Mouse (Mus musculus): ENCODE results near the gene Cdk8. TPM values are rescaled to one million over a fixed set of nuclear protein-coding genes. Genes with fewer than 3 reads are reported as not detected.

Cdk8 gene
- polyA plus RNA-seq, 1 experiment from 2014 or later = 41.5 TPM

DNA sequence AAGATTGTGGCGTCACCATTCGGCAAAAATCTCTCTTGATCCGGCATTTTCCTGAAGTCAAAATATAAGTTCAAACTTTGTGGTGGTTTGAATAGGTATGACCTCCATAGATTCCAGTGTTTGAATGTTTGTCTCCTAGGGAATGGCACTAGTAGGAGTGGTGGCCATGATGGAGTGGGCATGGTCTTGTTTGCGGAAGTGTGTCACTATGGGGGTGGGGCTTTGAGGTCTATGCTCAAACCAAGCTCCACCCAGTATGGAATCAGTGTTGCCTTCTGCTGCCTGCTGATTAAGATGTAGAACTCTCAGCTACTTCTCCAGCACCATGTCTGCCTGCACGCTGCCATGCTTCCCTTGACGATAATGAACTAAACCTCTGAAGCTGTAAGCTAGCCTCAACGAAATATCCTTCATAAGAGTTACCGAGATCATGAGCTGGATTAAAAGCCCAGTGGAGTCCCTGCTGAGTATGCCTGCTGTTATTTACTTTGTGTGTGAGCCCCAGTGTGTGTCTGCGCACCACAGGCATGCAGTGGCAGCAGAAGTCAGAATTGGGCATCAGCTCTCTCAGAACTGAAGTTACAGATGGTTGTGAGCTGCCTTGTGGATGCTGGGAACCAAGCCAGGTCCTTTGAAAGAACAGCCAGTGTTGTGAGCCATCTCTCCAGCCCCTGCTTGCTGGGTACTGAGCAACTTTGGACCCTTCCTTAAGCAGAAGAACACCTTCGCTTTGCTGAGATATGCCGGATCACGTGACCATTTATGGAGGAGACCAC, 114.1 kb downstream of the Cdk8 start:
- no peak for DNase-seq (ENCODE audit: low spot score)
- Histone ChIP-seq H3K36me3 (ENCODE audit: control insufficient read depth, insufficient read depth, low read length) (no peaks in the 10 kb centered on the region), H3K4me2 (ENCODE audit: low read depth, low read length, severe bottlenecking) (no peak overlapping the region), H3K4me3 (ENCODE audit: low read depth, low read length) (no peak overlapping the region), H3K27me3 (ENCODE audit: control insufficient read depth, insufficient read depth, low read length) (no peaks in the 10 kb centered on the region), H3K27ac (ENCODE audit: low read depth, low read length) (no peak overlapping the region), H3K9ac (ENCODE audit: low read length) (no peak overlapping the region), H3K9me3 (ENCODE audit: control insufficient read depth, low read length) (no peaks in the 10 kb centered on the region), H3K4me1 (replicated peaks; ENCODE audit: control insufficient read depth, insufficient read depth, low read length) (no peaks in the 10 kb centered on the region)
- WGBS = 87% methylated on average over 12 of the region's 12 CpGs
- no peak for ATAC-seq (replicated peaks; ENCODE audit: low FRiP score)

- H3K9ac ChIP-seq (ENCODE audit: low read length) = no peak overlapping the region
- 85% methylated on average over 6 of the region's 6 CpGs for WGBS
- ATAC-seq (replicated peaks; ENCODE audit: low FRiP score) (no peak), DNase-seq (ENCODE audit: low spot score) (no peak)
- H3K4me3 ChIP-seq (ENCODE audit: low read depth, low read length) = no peak overlapping the region
- no peaks in the 10 kb centered on the region for H3K4me1 ChIP-seq (replicated peaks; ENCODE audit: control insufficient read depth, insufficient read depth, low read length)
- H3K27ac ChIP-seq (ENCODE audit: low read depth, low read length) = no peak overlapping the region
- no peak overlapping the region for H3K4me2 ChIP-seq (ENCODE audit: low read depth, low read length, severe bottlenecking)
- no peaks in the 10 kb centered on the region for H3K36me3 ChIP-seq (ENCODE audit: control insufficient read depth, insufficient read depth, low read length)
- H3K9me3 ChIP-seq (ENCODE audit: control insufficient read depth, low read length) = no peaks in the 10 kb centered on the region
- H3K27me3 ChIP-seq (ENCODE audit: control insufficient read depth, insufficient read depth, low read length) = no peaks in the 10 kb centered on the region
Measured at GRCm38 (mm10) chr5:146347081-146347480, 116.1 kb downstream of the Cdk8 start.

GRCm38 (mm10) chr5:146349183-146349582, 118.2 kb downstream of the Cdk8 start:
- 77% methylated on average over 3 of the region's 3 CpGs for WGBS

GRCm38 (mm10) chr5:146350784-146351183, 119.8 kb downstream of the Cdk8 start:
- H3K4me1 ChIP-seq (replicated peaks; ENCODE audit: control insufficient read depth, insufficient read depth, low read length) = no peaks in the 10 kb centered on the region
- H3K4me3 ChIP-seq (ENCODE audit: low read depth, low read length) = no peak overlapping the region
- no peaks in the 10 kb centered on the region for H3K36me3 ChIP-seq (ENCODE audit: control insufficient read depth, insufficient read depth, low read length)
- ATAC-seq (replicated peaks; ENCODE audit: low FRiP score) = no peak
- DNase-seq (ENCODE audit: low spot score) = no peak
- H3K4me2 ChIP-seq (ENCODE audit: low read depth, low read length, severe bottlenecking) = no peak overlapping the region
- no peaks in the 10 kb centered on the region for H3K27me3 ChIP-seq (ENCODE audit: control insufficient read depth, insufficient read depth, low read length)
- H3K27ac ChIP-seq (ENCODE audit: low read depth, low read length) = no peak overlapping the region
- no peaks in the 10 kb centered on the region for H3K9me3 ChIP-seq (ENCODE audit: control insufficient read depth, low read length)
- WGBS = 86% methylated on average over 11 of the region's 11 CpGs
- no peak overlapping the region for H3K9ac ChIP-seq (ENCODE audit: low read length)

More at GRCm38 (mm10) chr5:146349183-146349582, 118.2 kb downstream of the Cdk8 start:
- no peak overlapping the region for H3K27ac ChIP-seq (ENCODE audit: low read depth, low read length)
- H3K9ac ChIP-seq (ENCODE audit: low read length) = no peak overlapping the region
- H3K36me3 ChIP-seq (ENCODE audit: control insufficient read depth, insufficient read depth, low read length) = no peaks in the 10 kb centered on the region
- H3K4me1 ChIP-seq (replicated peaks; ENCODE audit: control insufficient read depth, insufficient read depth, low read length) = no peaks in the 10 kb centered on the region
- H3K9me3 ChIP-seq (ENCODE audit: control insufficient read depth, low read length) = no peaks in the 10 kb centered on the region
- H3K27me3 ChIP-seq (ENCODE audit: control insufficient read depth, insufficient read depth, low read length) = no peaks in the 10 kb centered on the region
- H3K4me2 ChIP-seq (ENCODE audit: low read depth, low read length, severe bottlenecking) = no peak overlapping the region
- DNase-seq (ENCODE audit: low spot score) = no peak
- H3K4me3 ChIP-seq (ENCODE audit: low read depth, low read length) = no peak overlapping the region
- no peak for ATAC-seq (replicated peaks; ENCODE audit: low FRiP score)

DNA sequence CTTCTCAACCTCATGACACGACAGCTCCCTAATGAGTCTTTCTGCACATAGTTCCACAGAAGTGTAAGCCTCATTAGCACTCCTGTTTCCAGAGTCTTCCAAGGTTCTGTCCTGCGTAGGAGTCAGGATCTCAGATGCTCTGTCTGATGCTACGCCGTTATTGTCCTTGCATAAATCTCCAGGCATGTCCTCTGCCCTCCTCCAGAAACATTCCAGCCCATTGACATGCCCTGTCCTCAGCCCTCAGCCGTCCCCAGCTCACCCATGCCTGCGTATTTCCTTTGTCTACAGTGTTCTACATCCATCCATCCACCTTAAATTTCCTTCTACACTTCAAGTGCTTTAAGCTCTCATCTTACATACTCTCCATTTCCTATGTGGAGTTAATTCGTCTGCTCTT, 121.0 kb downstream of the Cdk8 start:
- WGBS = 85% methylated on average over 7 of the region's 7 CpGs
- H3K4me2 ChIP-seq (ENCODE audit: low read depth, low read length, severe bottlenecking) = no peak overlapping the region
- H3K36me3 ChIP-seq (ENCODE audit: control insufficient read depth, insufficient read depth, low read length) = no peaks in the 10 kb centered on the region
- no peaks in the 10 kb centered on the region for H3K9me3 ChIP-seq (ENCODE audit: control insufficient read depth, low read length)
- H3K4me1 ChIP-seq (replicated peaks; ENCODE audit: control insufficient read depth, insufficient read depth, low read length) = no peaks in the 10 kb centered on the region
- H3K9ac ChIP-seq (ENCODE audit: low read length) = no peak overlapping the region
- H3K27ac ChIP-seq (ENCODE audit: low read depth, low read length) = no peak overlapping the region
- H3K27me3 ChIP-seq (ENCODE audit: control insufficient read depth, insufficient read depth, low read length) = no peaks in the 10 kb centered on the region
- DNase-seq (ENCODE audit: low spot score) (no peak), ATAC-seq (replicated peaks; ENCODE audit: low FRiP score) (no peak)
- H3K4me3 ChIP-seq (ENCODE audit: low read depth, low read length) = no peak overlapping the region

Other genes with a start within 250 kb of the Cdk8 start
- not detected in 2 replicates for gene Cyp3a25, start 221.6 kb upstream of the Cdk8 start, polyA plus RNA-seq (2014; fragmentation: Nextera tagmentation; extraction: Ambion mirVana)
- not detected in 2 replicates for gene Cyp3a59, start 152.0 kb upstream of the Cdk8 start, polyA plus RNA-seq (2014; fragmentation: Nextera tagmentation; extraction: Ambion mirVana)
- not detected in 2 replicates for gene Gm5565, start 70.7 kb upstream of the Cdk8 start, polyA plus RNA-seq (2014; fragmentation: Nextera tagmentation; extraction: Ambion mirVana)
- gene Gm6309, start 60.5 kb upstream of the Cdk8 start, polyA plus RNA-seq (2014; fragmentation: Nextera tagmentation; extraction: Ambion mirVana) = not detected in 2 replicates
- gene 1700001J03Rik, start 45.9 kb upstream of the Cdk8 start, polyA plus RNA-seq (2014; fragmentation: Nextera tagmentation; extraction: Ambion mirVana) = 0.33 TPM in 1 of 2 replicates, not detected in the other
- gene Rnf6, start 9.7 kb upstream of the Cdk8 start, polyA plus RNA-seq (2014; fragmentation: Nextera tagmentation; extraction: Ambion mirVana) = 22.7 and 25.0 TPM in 2 replicates
- 4.8 and 5.1 TPM in 2 replicates for gene Wasf3, start 153.8 kb downstream of the Cdk8 start, polyA plus RNA-seq (2014; fragmentation: Nextera tagmentation; extraction: Ambion mirVana)

Measured in forebrain, embryonic 11.5 days (tissue).